Mouse (Mus musculus) spleen, adult 2 months (tissue): Measurements from ENCODE around the gene Sec63.

Experiments used
- CTCF ChIP-seq: fragments of 200-500 bp; IDR thresholded peaks from 2 replicates; pipeline ENCODE4 v1.5.1; 2011; ENCODE audit warnings: mild to moderate bottlenecking, inconsistent platforms; ENCODE audit not compliant: insufficient read depth, insufficient read length, insufficient replicate concordance; ENCODE audit errors: extremely low read depth
- POLR2A ChIP-seq: fragments of 200-500 bp; IDR thresholded peaks from 2 replicates; pipeline ENCODE4 v1.6.1; 2011; ENCODE audit warnings: low read depth, low read length, inconsistent platforms

GRCm38 (mm10) chr10:42857021-42857420, 95.7 kb downstream of the Sec63 start:
- TF ChIP-seq CTCF = no peak
- no peak for TF ChIP-seq POLR2A
